Mouse (Mus musculus) thymus, adult 2 months (tissue): ENCODE measurements around the gene Smad3.

ENCODE experiments used
- CTCF ChIP-seq: fragments of 200-500 bp; IDR thresholded peaks from 2 replicates; pipeline ENCODE4 v1.5.1; 2012; ENCODE audit warnings: mild to moderate bottlenecking, control low read depth, low read length, moderate library complexity, borderline replicate concordance; ENCODE audit not compliant: control insufficient read depth, poor library complexity, insufficient read depth; ENCODE audit errors: extremely low read depth
- POLR2A ChIP-seq: fragments of 200-500 bp; IDR thresholded peaks from 2 replicates; pipeline ENCODE4 v1.6.1; 2012; ENCODE audit warnings: mild to moderate bottlenecking, low read length, control low read depth, moderate library complexity; ENCODE audit not compliant: control insufficient read depth, poor library complexity, insufficient read depth; ENCODE audit errors: extremely low read depth

- TF ChIP-seq CTCF (no peak), POLR2A (no peak)
These were observed 151.2 kb downstream of the Smad3 start for GRCm38 (mm10) chr9:63606594-63606993.
